In the genomic region with DNA sequence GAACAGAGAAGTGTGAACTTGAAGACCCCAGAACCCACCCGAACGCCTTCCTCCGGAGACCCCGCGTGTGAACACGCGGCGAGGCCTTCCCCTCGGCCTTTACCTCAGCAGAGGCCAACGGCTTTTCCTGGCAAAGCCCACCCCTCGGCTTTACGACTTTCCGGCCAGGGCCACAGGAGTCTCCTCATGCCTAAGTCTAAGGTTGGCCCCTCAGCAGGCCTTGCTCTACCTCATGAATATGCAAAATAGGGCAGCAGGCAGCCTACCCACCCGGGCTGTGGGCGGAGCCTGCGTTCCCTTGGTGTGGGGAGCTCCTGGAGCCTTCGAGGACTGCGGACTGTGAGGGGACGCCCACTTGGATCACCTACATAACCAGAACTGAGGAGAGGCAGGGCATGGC, we compare ENCODE assay signal across 9 mouse cellular contexts. TPM values are rescaled to one million over a fixed set of nuclear protein-coding genes. Genes with fewer than 3 reads are reported as not detected.
DNase-seq lines count a peak whose midpoint lies in the region; ATAC-seq and TF ChIP-seq lines count a peak whose summit lies in the region.
"Had no signal": no experiment of that assay in that cellular context is flagged by ENCODE, and none has a peak within 500 bp of the region (broad histone marks: within the 10 kb centered on the region; RNA-seq: fewer than 3 reads in every experiment).

TSS of gene Hormad2 (minus strand) at position 128 of the 400 bp plus-strand sequence.

- H3K27me3 ChIP-seq in forebrain, embryonic 10.5 days (ENCODE audit: poor library complexity, severe bottlenecking), result no peaks in the 10 kb centered on the region
- no peaks in the 10 kb centered on the region for H3K27me3 ChIP-seq in forebrain, embryonic 14.5 days (replicated peaks; ENCODE audit: control insufficient read depth, insufficient read depth, low read length)
- H3K27me3 ChIP-seq in E14TG2a.4 (ENCODE audit: insufficient read depth, low read length), result no peaks in the 10 kb centered on the region; the same call in 1 of the 2 replicates
- no peaks in the 10 kb centered on the region for H3K27me3 ChIP-seq in embryonic facial prominence, embryonic 14.5 days (replicated peaks; ENCODE audit: control insufficient read depth, insufficient read depth, low read length)
- no peaks in the 10 kb centered on the region for H3K27me3 ChIP-seq in lung, postnatal 0 days (replicated peaks; ENCODE audit: insufficient read depth, low read length)

- H3K27ac ChIP-seq in forebrain, embryonic 10.5 days, result peak within 1 kb of the TSS; percentile 44
- no peak within 1 kb of the TSS for H3K27ac ChIP-seq in forebrain, embryonic 14.5 days (ENCODE audit: low read depth, low read length)
- H3K27ac ChIP-seq in embryonic facial prominence, embryonic 14.5 days (replicated peaks; ENCODE audit: low read depth, low read length), result no peak within 1 kb of the TSS
- no peak within 1 kb of the TSS for H3K27ac ChIP-seq in lung, postnatal 0 days (ENCODE audit: low read length)

- H3K4me1 ChIP-seq in forebrain, embryonic 10.5 days, result peaks cover 6% of the 10 kb centered on the region
- no peaks in the 10 kb centered on the region for H3K4me1 ChIP-seq in forebrain, embryonic 14.5 days (ENCODE audit: control insufficient read depth, insufficient read depth, low read length)
- H3K4me1 ChIP-seq in E14TG2a.4 (replicated peaks; ENCODE audit: low read depth, low read length), result peaks cover 21% of the 10 kb centered on the region
- H3K4me1 ChIP-seq in embryonic facial prominence, embryonic 14.5 days (ENCODE audit: control insufficient read depth, insufficient read depth, low read length), result no peaks in the 10 kb centered on the region
- no peaks in the 10 kb centered on the region for H3K4me1 ChIP-seq in lung, postnatal 0 days (ENCODE audit: insufficient read depth, low read depth, low read length)

- H3K4me2 ChIP-seq in forebrain, embryonic 14.5 days (ENCODE audit: low read length), result no peak within 1 kb of the TSS
- H3K4me2 ChIP-seq in embryonic facial prominence, embryonic 14.5 days (ENCODE audit: low read depth, low read length), result peak within 1 kb of the TSS; percentile 6; the same call in 1 of the 2 replicates
- no peak within 1 kb of the TSS for H3K4me2 ChIP-seq in lung, postnatal 0 days (replicated peaks; ENCODE audit: low read depth, low read length)

- H3K4me3 ChIP-seq in forebrain, embryonic 10.5 days, result no peak within 1 kb of the TSS
- no peak within 1 kb of the TSS for H3K4me3 ChIP-seq in forebrain, embryonic 14.5 days (ENCODE audit: low read depth, low read length)
- H3K4me3 ChIP-seq in E14TG2a.4 (replicated peaks; ENCODE audit: low read length), result peak within 1 kb of the TSS; percentile 58
- H3K4me3 ChIP-seq in embryonic facial prominence, embryonic 14.5 days (ENCODE audit: low read depth, low read length), result no peak within 1 kb of the TSS
- H3K4me3 ChIP-seq in lung, postnatal 0 days (ENCODE audit: low read depth, low read length), result no peak within 1 kb of the TSS

- H3K36me3 ChIP-seq in forebrain, embryonic 10.5 days (replicated peaks), result no peaks in the 10 kb centered on the region
- no peaks in the 10 kb centered on the region for H3K36me3 ChIP-seq in forebrain, embryonic 14.5 days (ENCODE audit: control insufficient read depth, insufficient read depth, low read length)
- no peaks in the 10 kb centered on the region for H3K36me3 ChIP-seq in E14TG2a.4 (ENCODE audit: insufficient read depth, low read length)
- H3K36me3 ChIP-seq in embryonic facial prominence, embryonic 14.5 days (ENCODE audit: control insufficient read depth, insufficient read depth, low read length), result no peaks in the 10 kb centered on the region
- H3K36me3 ChIP-seq in lung, postnatal 0 days (ENCODE audit: insufficient read depth, low read length), result no peaks in the 10 kb centered on the region

- no peak within 1 kb of the TSS for H3K9ac ChIP-seq in forebrain, embryonic 14.5 days (ENCODE audit: low read length)
- H3K9ac ChIP-seq in embryonic facial prominence, embryonic 14.5 days (ENCODE audit: low read depth, low read length), result no peak within 1 kb of the TSS
- H3K9ac ChIP-seq in lung, postnatal 0 days (replicated peaks; ENCODE audit: low read depth), result no peak within 1 kb of the TSS

- no peaks in the 10 kb centered on the region for H3K9me3 ChIP-seq in forebrain, embryonic 10.5 days
- H3K9me3 ChIP-seq in forebrain, embryonic 14.5 days (replicated peaks; ENCODE audit: control insufficient read depth, low read length), result no peaks in the 10 kb centered on the region
- no peaks in the 10 kb centered on the region for H3K9me3 ChIP-seq in E14TG2a.4 (ENCODE audit: low read length)
- no peaks in the 10 kb centered on the region for H3K9me3 ChIP-seq in embryonic facial prominence, embryonic 14.5 days (ENCODE audit: control insufficient read depth, low read length)
- no peaks in the 10 kb centered on the region for H3K9me3 ChIP-seq in lung, postnatal 0 days (ENCODE audit: low read length)

- no peak for TF ChIP-seq CTCF in E14TG2a.4 (conservative IDR thresholded peaks at IDR 0.05; ENCODE audit: low read length)
- no peak for TF ChIP-seq CTCF in lung, postnatal 0 days (IDR thresholded peaks at IDR 0.05)

- no peak for TF ChIP-seq EP300 in lung, postnatal 0 days (IDR thresholded peaks at IDR 0.05)

- WGBS in forebrain, embryonic 10.5 days, result 53% methylated on average over 19 of the region's 19 CpGs
- WGBS in forebrain, embryonic 14.5 days, result 59% methylated on average over 19 of the region's 19 CpGs
- WGBS in embryonic facial prominence, embryonic 14.5 days, result 49% methylated on average over 19 of the region's 19 CpGs
- 48% methylated on average over 19 of the region's 19 CpGs for WGBS in lung, postnatal 0 days

- DNase-seq in forebrain, embryonic 10.5 days (ENCODE audit: extremely low spot score, low spot score), result no peak
- no peak for DNase-seq in forebrain, embryonic 14.5 days (ENCODE audit: low spot score)
- DNase-seq in embryonic facial prominence, embryonic 14.5 days (ENCODE audit: low spot score), result no peak
- DNase-seq in lung, postnatal 0 days (ENCODE audit: low spot score), result no peak
- no peak for DNase-seq in frontal cortex, postnatal 14 days (ENCODE audit: low spot score in 2 of 2)
- no peak for DNase-seq in right cerebral cortex, postnatal 14 days

- no peak for ATAC-seq in forebrain, embryonic 14.5 days
- no peak for ATAC-seq in embryonic facial prominence, embryonic 14.5 days (ENCODE audit: low read depth)
- peak; percentile 17; the same call in 1 of the 2 replicates for ATAC-seq in lung, postnatal 0 days
- no peak for ATAC-seq in megakaryocyte, adult 5-6 weeks (ENCODE audit: poor library complexity, severe bottlenecking)

RNA-seq across cellular contexts. Expression of gene Hormad2, which starts in this region (rescaled TPM):
- 0.33 TPM in 1 of 2 replicates, not detected in the other for polyA plus RNA-seq in forebrain, embryonic 10.5 days (2016; fragmentation: Nextera tagmentation; extraction: Ambion mirVana)
- polyA plus RNA-seq in forebrain, embryonic 14.5 days (2014; fragmentation: Nextera tagmentation; extraction: Ambion mirVana), result 0.09 and 0.11 TPM in 2 replicates
- 0.22 TPM in 1 of 2 replicates, not detected in the other for polyA plus RNA-seq in embryonic facial prominence, embryonic 14.5 days (2014; fragmentation: Nextera tagmentation; extraction: Ambion mirVana)
- 0.19 and 0.32 TPM in 2 replicates for polyA plus RNA-seq in lung, postnatal 0 days (2015; fragmentation: Nextera tagmentation; extraction: Ambion mirVana)
- not detected in 2 replicates for total RNA-seq in megakaryocyte, adult 5-6 weeks (2015)
- total RNA-seq in megakaryocyte, adult 5-6 weeks (2017), result not detected in 2 replicates
- polyA plus RNA-seq: C2C12 had no signal

Comparison
In these comparisons a context has a peak if more than half of its experiments do, and no peak if none do; other contexts are left out.
1. Peak in ATAC-seq in lung, postnatal 0 days; RNA of the gene not detected or under 1 TPM.